Mouse (Mus musculus): ENCODE results near the gene Galnt12. TPM values are rescaled to one million over a fixed set of nuclear protein-coding genes. Genes with fewer than 3 reads are reported as not detected.
"Not testable (repeated sequence)": the region's sequence is repeated elsewhere in the genome, so short reads cannot be mapped to it uniquely, and the experiment has no call there.

The Galnt12 gene
- polyA plus RNA-seq (2015; fragmentation: Nextera tagmentation; extraction: Ambion mirVana), result 1.1 and 1.2 TPM in 2 replicates

- H3K4me1 ChIP-seq (replicated peaks), result peaks cover 25% of the 10 kb centered on the region
- ATAC-seq (ENCODE audit: low read depth), result peak; percentile 86
- H3K4me3 ChIP-seq, result peak within 1 kb of the TSS; percentile 66
- H3K9me3 ChIP-seq, result no peaks in the 10 kb centered on the region
- WGBS, result 2% methylated on average over 71 of the region's 74 CpGs
- peak within 1 kb of the TSS; percentile 81 for H3K9ac ChIP-seq
- peaks cover 43% of the 10 kb centered on the region for H3K27me3 ChIP-seq
- H3K4me2 ChIP-seq, result peak within 1 kb of the TSS; percentile 98
- no peaks in the 10 kb centered on the region for H3K36me3 ChIP-seq
- no peak within 1 kb of the TSS for H3K27ac ChIP-seq (replicated peaks)
These were observed at the start of gene Galnt12 for GRCm38 (mm10) chr4:47091493-47092386. Gene Galnt12, plus strand, starts transcription at chr4:47091909.

GRCm38 (mm10) chr4:47043866-47044265, 47.8 kb upstream of the Galnt12 start:
- H3K9me3 ChIP-seq, result no peaks in the 10 kb centered on the region
- no peak overlapping the region for H3K4me3 ChIP-seq
- H3K4me2 ChIP-seq, result no peak overlapping the region
- ATAC-seq (ENCODE audit: low read depth), result no peak
- no peak overlapping the region for H3K9ac ChIP-seq
- no peaks in the 10 kb centered on the region for H3K4me1 ChIP-seq (replicated peaks)
- H3K36me3 ChIP-seq, result peaks cover 26% of the 10 kb centered on the region
- H3K27ac ChIP-seq (replicated peaks), result no peak overlapping the region
- H3K27me3 ChIP-seq, result no peaks in the 10 kb centered on the region
- WGBS, result 93% methylated on average over 9 of the region's 9 CpGs

- Histone ChIP-seq H3K4me3 (no peak overlapping the region), H3K27ac (replicated peaks) (no peak overlapping the region), H3K4me2 (no peak overlapping the region), H3K36me3 (peaks cover 10% of the 10 kb centered on the region; the same call in 1 of the 2 replicates), H3K9ac (no peak overlapping the region), H3K4me1 (replicated peaks) (peaks cover 19% of the 10 kb centered on the region), H3K9me3 (no peaks in the 10 kb centered on the region), H3K27me3 (no peaks in the 10 kb centered on the region)
- WGBS, result 83% methylated on average over 6 of the region's 6 CpGs
- ATAC-seq (ENCODE audit: low read depth), result no peak
These were observed 44.7 kb upstream of the Galnt12 start for GRCm38 (mm10) chr4:47046974-47047373.

GRCm38 (mm10) chr4:47047765-47048164, 43.9 kb upstream of the Galnt12 start:
- no peak overlapping the region for H3K9ac ChIP-seq
- H3K36me3 ChIP-seq, result peaks cover 9% of the 10 kb centered on the region; the same call in 1 of the 2 replicates
- H3K4me1 ChIP-seq (replicated peaks), result peaks cover 20% of the 10 kb centered on the region
- H3K27me3 ChIP-seq, result no peaks in the 10 kb centered on the region
- WGBS, result 79% methylated on average over 4 of the region's 4 CpGs
- no peak overlapping the region for H3K27ac ChIP-seq (replicated peaks)
- no peak for ATAC-seq (ENCODE audit: low read depth)
- H3K4me3 ChIP-seq, result no peak overlapping the region
- H3K9me3 ChIP-seq, result no peaks in the 10 kb centered on the region
- no peak overlapping the region for H3K4me2 ChIP-seq

- ATAC-seq (ENCODE audit: low read depth), result no peak
- no peaks in the 10 kb centered on the region for H3K9me3 ChIP-seq
- H3K36me3 ChIP-seq, result no peaks in the 10 kb centered on the region
- no peak overlapping the region for H3K4me2 ChIP-seq
- H3K27me3 ChIP-seq, result no peaks in the 10 kb centered on the region
- no peak overlapping the region for H3K27ac ChIP-seq (replicated peaks)
- no peak overlapping the region for H3K4me3 ChIP-seq
- H3K4me1 ChIP-seq (replicated peaks), result peaks cover 20% of the 10 kb centered on the region
- WGBS, result 94% methylated on average over 16 of the region's 16 CpGs
- no peak overlapping the region for H3K9ac ChIP-seq
These were observed 42.5 kb upstream of the Galnt12 start for GRCm38 (mm10) chr4:47049216-47049615.

GRCm38 (mm10) chr4:47050167-47050566, 41.5 kb upstream of the Galnt12 start:
- no peaks in the 10 kb centered on the region for H3K9me3 ChIP-seq
- no peak overlapping the region for H3K4me3 ChIP-seq
- H3K27ac ChIP-seq (replicated peaks), result 0 out of 2 replicates have a peak overlapping the region, but pooled peaks have one; percentile 9
- peak; percentile 58 for ATAC-seq (ENCODE audit: low read depth)
- H3K27me3 ChIP-seq, result no peaks in the 10 kb centered on the region
- WGBS, result 0% methylated on average over 1 of the region's 1 CpGs
- peaks cover 20% of the 10 kb centered on the region for H3K4me1 ChIP-seq (replicated peaks)
- H3K9ac ChIP-seq, result no peak overlapping the region
- no peaks in the 10 kb centered on the region for H3K36me3 ChIP-seq
- H3K4me2 ChIP-seq, result no peak overlapping the region

- 0 out of 2 replicates have a peak overlapping the region, but pooled peaks have one; percentile 9 for H3K27ac ChIP-seq (replicated peaks)
- no peak overlapping the region for H3K4me2 ChIP-seq
- no peak overlapping the region for H3K4me3 ChIP-seq
- no peaks in the 10 kb centered on the region for H3K9me3 ChIP-seq
- H3K27me3 ChIP-seq, result no peaks in the 10 kb centered on the region
- no peaks in the 10 kb centered on the region for H3K36me3 ChIP-seq
- peak; percentile 41 for ATAC-seq (ENCODE audit: low read depth)
- WGBS, result 36% methylated on average over 10 of the region's 10 CpGs
- H3K4me1 ChIP-seq (replicated peaks), result peaks cover 20% of the 10 kb centered on the region
- no peak overlapping the region for H3K9ac ChIP-seq
These were observed 40.9 kb upstream of the Galnt12 start for GRCm38 (mm10) chr4:47050642-47051381.

GRCm38 (mm10) chr4:47051905-47052304, 39.8 kb upstream of the Galnt12 start:
- Histone ChIP-seq H3K4me3 (no peak overlapping the region), H3K9me3 (no peaks in the 10 kb centered on the region)
- 72% methylated on average over 9 of the region's 9 CpGs for WGBS

GRCm38 (mm10) chr4:47055170-47055569, 36.5 kb upstream of the Galnt12 start:
- not testable (repeated sequence) for H3K36me3 ChIP-seq; H3K4me2 ChIP-seq; H3K27ac ChIP-seq (replicated peaks); H3K4me3 ChIP-seq; H3K9ac ChIP-seq; H3K9me3 ChIP-seq; ATAC-seq (ENCODE audit: low read depth); H3K27me3 ChIP-seq
- H3K4me1 ChIP-seq (replicated peaks), result peaks cover 34% of the 10 kb centered on the region
- 86% methylated on average over 9 of the region's 9 CpGs for WGBS

More at GRCm38 (mm10) chr4:47051905-47052304, 39.8 kb upstream of the Galnt12 start:
- Histone ChIP-seq H3K27ac (replicated peaks) (no peak overlapping the region), H3K9ac (0 out of 2 replicates have a peak overlapping the region, but pooled peaks have one; percentile 13), H3K4me1 (replicated peaks) (peaks cover 29% of the 10 kb centered on the region), H3K27me3 (no peaks in the 10 kb centered on the region), H3K36me3 (no peaks in the 10 kb centered on the region), H3K4me2 (no peak overlapping the region)
- ATAC-seq (ENCODE audit: low read depth), result no peak

- Histone ChIP-seq H3K36me3 (no peaks in the 10 kb centered on the region), H3K4me2 (peak overlapping the region; percentile 67; the same call in 1 of the 2 replicates), H3K27ac (replicated peaks) (no peak overlapping the region), H3K4me3 (0 out of 2 replicates have a peak overlapping the region, but pooled peaks have one; percentile 2), H3K4me1 (replicated peaks) (peaks cover 29% of the 10 kb centered on the region), H3K9ac (no peak overlapping the region), H3K27me3 (no peaks in the 10 kb centered on the region), H3K9me3 (no peaks in the 10 kb centered on the region)
- ATAC-seq (ENCODE audit: low read depth), result no peak
- 96% methylated on average over 6 of the region's 6 CpGs for WGBS
These were observed 36.1 kb upstream of the Galnt12 start for GRCm38 (mm10) chr4:47055570-47056080.

GRCm38 (mm10) chr4:47056791-47057509, 34.8 kb upstream of the Galnt12 start, which contains the start of gene Anks6:
Gene Anks6, minus strand, starts transcription at chr4:47057427.
- peak within 1 kb of the TSS; percentile 87 for H3K9ac ChIP-seq
- under 1% methylated on average over 73 of the region's 86 CpGs for WGBS
- peak; percentile 90 for ATAC-seq (ENCODE audit: low read depth)
- H3K27ac ChIP-seq (replicated peaks), result peak within 1 kb of the TSS; percentile 80
- peak within 1 kb of the TSS; percentile 76 for H3K4me3 ChIP-seq
- peak within 1 kb of the TSS; percentile 67 for H3K4me2 ChIP-seq
- H3K4me1 ChIP-seq (replicated peaks), result peaks cover 16% of the 10 kb centered on the region
- H3K36me3 ChIP-seq, result no peaks in the 10 kb centered on the region
- no peaks in the 10 kb centered on the region for H3K9me3 ChIP-seq
- no peaks in the 10 kb centered on the region for H3K27me3 ChIP-seq
